8 mouse cellular contexts compared by ENCODE assay signal in genomic region chr1:91413898-91414594, GRCm38 (mm10). TPM values are rescaled to one million over a fixed set of nuclear protein-coding genes. Genes with fewer than 3 reads are reported as not detected.
DNase-seq lines count a peak whose midpoint lies in the region; ATAC-seq and TF ChIP-seq lines count a peak whose summit lies in the region.

TSS of gene Hes6 (minus strand) at chr1:91414038.

- DNase-seq in MN1 (ENCODE audit: low spot score), result peak; percentile 89
- peak; percentile 87 to 88 for DNase-seq in cerebellum, adult 2 months
- peak; percentile 50 to 60 for DNase-seq in frontal cortex, postnatal 14 days (ENCODE audit: low spot score in 2 of 2)
- peak; percentile 41 to 55 for DNase-seq in layer of hippocampus, postnatal 36 days
- peak; percentile 81 to 89 for DNase-seq in lung, postnatal 4 days
- peak; percentile 77 for DNase-seq in retina, postnatal 7 days (ENCODE audit: low read depth, low spot score)
- DNase-seq in urinary bladder, postnatal 36 days (ENCODE audit: low spot score in 2 of 2), result peak; percentile 51 to 64

- WGBS in cerebellum, adult 2 months, result 1% methylated on average over 32 of the region's 39 CpGs
- WGBS in hindbrain, embryonic 13.5 days, result under 1% methylated on average over 36 of the region's 39 CpGs

- H3K4me2 ChIP-seq in hindbrain, embryonic 13.5 days, result peak within 1 kb of the TSS; percentile 95

- peak within 1 kb of the TSS; percentile 92 for H3K9ac ChIP-seq in hindbrain, embryonic 13.5 days

- H3K9me3 ChIP-seq in hindbrain, embryonic 13.5 days, result no peaks in the 10 kb centered on the region

- peak; percentile 58 for ATAC-seq in hindbrain, embryonic 13.5 days (ENCODE audit: low FRiP score)

- H3K27ac ChIP-seq in cerebellum, adult 2 months (ENCODE audit: insufficient read depth, low read length), result peak within 1 kb of the TSS; percentile 55
- peak within 1 kb of the TSS; percentile 96 for H3K27ac ChIP-seq in hindbrain, embryonic 13.5 days

- TF ChIP-seq CTCF in cerebellum, adult 2 months (IDR thresholded peaks at IDR 0.05; ENCODE audit: borderline replicate concordance, insufficient read depth, low read depth, low read length), result no peak

- H3K4me1 ChIP-seq in cerebellum, adult 2 months (ENCODE audit: control insufficient read depth, insufficient read depth, low read length), result peaks cover 13% of the 10 kb centered on the region; the same call in 1 of the 2 replicates
- H3K4me1 ChIP-seq in hindbrain, embryonic 13.5 days (replicated peaks), result peaks cover 43% of the 10 kb centered on the region

- no peak for TF ChIP-seq POLR2A in cerebellum, adult 2 months (IDR thresholded peaks at IDR 0.05; ENCODE audit: borderline replicate concordance, insufficient read depth, low read length)

- peak within 1 kb of the TSS; percentile 80 for H3K4me3 ChIP-seq in cerebellum, adult 2 months (replicated peaks; ENCODE audit: insufficient read depth, low read depth, low read length)
- peak within 1 kb of the TSS; percentile 83 for H3K4me3 ChIP-seq in hindbrain, embryonic 13.5 days

- no peaks in the 10 kb centered on the region for H3K27me3 ChIP-seq in cerebellum, adult 2 months (ENCODE audit: control insufficient read depth, insufficient read depth, low read length)
- no peaks in the 10 kb centered on the region for H3K27me3 ChIP-seq in hindbrain, embryonic 13.5 days

- peaks cover 25% of the 10 kb centered on the region for H3K36me3 ChIP-seq in hindbrain, embryonic 13.5 days

RNA-seq across cellular contexts. Expression of gene Hes6, which starts in this region (rescaled TPM):
- 28.2 and 31.4 TPM in 2 replicates for polyA plus RNA-seq in cerebellum, adult 2 months (2012; rRNA removed)
- 207 and 235 TPM in 2 replicates for polyA plus RNA-seq in hindbrain, embryonic 13.5 days (2015; fragmentation: Nextera tagmentation; extraction: Ambion mirVana)
- 10 to 100 TPM; 14.1 to 15.2 TPM for total RNA-seq in layer of hippocampus, postnatal 36 days (2021)

Comparison
In these comparisons a context has a peak if more than half of its experiments do, and no peak if none do; other contexts are left out.
1. Peak in every context shown above with its lines: DNase-seq, ATAC-seq, H3K4me3 ChIP-seq and H3K27ac ChIP-seq.